Mouse (Mus musculus) kidney, embryonic 14.5 days (tissue): ENCODE data around the gene Cisd3. TPM values are rescaled to one million over a fixed set of nuclear protein-coding genes. Genes with fewer than 3 reads are reported as not detected.

Source experiments
- microRNA-seq: library from miRNA; unstranded; fragments of <30 nt; microRNA quantifications from one replicate; pipeline ENCODE4, GENCODE M21; 2016
- polyA plus RNA-seq: library from polyadenylated mRNA; unstranded; fragments of >200 nt; fragmentation: Nextera tagmentation; extraction: Ambion mirVana; gene quantifications from 2 replicates; pipeline ENCODE4 v1.2.1, GENCODE M21; 2014

Gene Cisd3
- polyA plus RNA-seq, 1 experiment from 2014 or later = 30.5 TPM

Small RNA genes lying within 50 kb of the gene (microRNA-seq; reads per million reads assigned to microRNA genes)
- gene Gm24158 (0.63 reads per million), gene Mir6927 (0.63 reads per million)

Other genes with a start within 250 kb of the Cisd3 start
- 0.15 and 0.69 TPM in 2 replicates for gene 4933428G20Rik, start 185.5 kb upstream of the Cisd3 start, polyA plus RNA-seq
- gene Srcin1, start 109.6 kb upstream of the Cisd3 start, polyA plus RNA-seq = 0.97 and 1.1 TPM in 2 replicates
- gene Epop, start 56.1 kb upstream of the Cisd3 start, polyA plus RNA-seq = 6.3 and 6.9 TPM in 2 replicates
- gene Mllt6, start 22.4 kb upstream of the Cisd3 start, polyA plus RNA-seq = 5.7 and 10.0 TPM in 2 replicates
- gene Pcgf2, start 14.7 kb downstream of the Cisd3 start, polyA plus RNA-seq = 19.3 and 23.1 TPM in 2 replicates
- gene Psmb3, start 17.6 kb downstream of the Cisd3 start, polyA plus RNA-seq = 525 and 539 TPM in 2 replicates
- 1.9 and 2.6 TPM in 2 replicates for gene Pip4k2b, start 58.9 kb downstream of the Cisd3 start, polyA plus RNA-seq
- 12.6 and 13.7 TPM in 2 replicates for gene Cwc25, start 80.7 kb downstream of the Cisd3 start, polyA plus RNA-seq
- gene 1700001P01Rik, start 90.1 kb downstream of the Cisd3 start, polyA plus RNA-seq = 0.56 TPM in 1 of 2 replicates, not detected in the other
- 695 and 947 TPM in 2 replicates for gene Rpl23, start 96.6 kb downstream of the Cisd3 start, polyA plus RNA-seq
- 46.9 and 57.2 TPM in 2 replicates for gene Lasp1, start 113.2 kb downstream of the Cisd3 start, polyA plus RNA-seq
- gene B230217C12Rik, start 155.0 kb downstream of the Cisd3 start, polyA plus RNA-seq = 8.6 and 11.3 TPM in 2 replicates
- gene Fbxo47, start 198.3 kb downstream of the Cisd3 start, polyA plus RNA-seq = 0.33 and 0.47 TPM in 2 replicates